Mouse (Mus musculus): ENCODE data around the gene Gm20721.
"Not testable (repeated sequence)": the region's sequence is repeated elsewhere in the genome, so short reads cannot be mapped to it uniquely, and the experiment has no call there.

Gene Gm20721

GRCm38 (mm10) chr2:174346612-174346998 is at the start of gene Gm20721:
Gene Gm20721, minus strand, starts transcription at chr2:174346712.
- DNase-seq, result no peak

GRCm38 (mm10) chr2:174393383-174393782 is 46.9 kb upstream of the Gm20721 start:
- no peak for DNase-seq

- DNase-seq, result no peak
Measured at GRCm38 (mm10) chr2:174392554-174392953, 46.0 kb upstream of the Gm20721 start.

- DNase-seq, result no peak
Measured at GRCm38 (mm10) chr2:174391936-174392335, 45.4 kb upstream of the Gm20721 start.

- no peak for DNase-seq
Measured at GRCm38 (mm10) chr2:174381021-174381420, 34.5 kb upstream of the Gm20721 start.

GRCm38 (mm10) chr2:174366571-174366970 is 20.1 kb upstream of the Gm20721 start:
- no peak for DNase-seq

- no peak for DNase-seq
Measured at GRCm38 (mm10) chr2:174359656-174360055, 13.1 kb upstream of the Gm20721 start.

- DNase-seq, result no peak
Measured at GRCm38 (mm10) chr2:174358516-174358915, 12.0 kb upstream of the Gm20721 start.

- DNase-seq, result not testable (repeated sequence)
Measured at GRCm38 (mm10) chr2:174346999-174347668, 622 bp upstream of the Gm20721 start.

- DNase-seq, result no peak
Measured at GRCm38 (mm10) chr2:174344996-174345395, 1.5 kb downstream of the Gm20721 start.

- DNase-seq, result peak; percentile 76 to 78
Measured at GRCm38 (mm10) chr2:174344003-174344655, 2.4 kb downstream of the Gm20721 start.

GRCm38 (mm10) chr2:174343566-174343965 is 2.9 kb downstream of the Gm20721 start:
- DNase-seq, result no peak

- DNase-seq, result no peak
Measured at GRCm38 (mm10) chr2:174342793-174343400, 3.6 kb downstream of the Gm20721 start.

- no peak for DNase-seq
Measured at GRCm38 (mm10) chr2:174340893-174341580, 5.5 kb downstream of the Gm20721 start.

- DNase-seq, result no peak
Measured at GRCm38 (mm10) chr2:174340229-174340892, 6.2 kb downstream of the Gm20721 start.

- no peak for DNase-seq
Measured at GRCm38 (mm10) chr2:174339701-174340100, 6.8 kb downstream of the Gm20721 start.

GRCm38 (mm10) chr2:174337275-174337674 is 9.2 kb downstream of the Gm20721 start:
- DNase-seq, result no peak

- no peak for DNase-seq
Measured at GRCm38 (mm10) chr2:174334415-174334814, 12.1 kb downstream of the Gm20721 start.

- DNase-seq, result no peak
Measured at GRCm38 (mm10) chr2:174333239-174333890, 13.1 kb downstream of the Gm20721 start.

GRCm38 (mm10) chr2:174331282-174332030 is 15.1 kb downstream of the Gm20721 start:
- peak; percentile 37 to 41 for DNase-seq

GRCm38 (mm10) chr2:174330616-174331191 is 15.8 kb downstream of the Gm20721 start:
- DNase-seq, result peak; percentile 82 to 85

Data from B cell, adult 2 months (primary cell).